Mouse (Mus musculus) olfactory bulb, adult 2 months (tissue): ENCODE data around the gene Zfp148.

Experiments used
- CTCF ChIP-seq: fragments of 200-500 bp; IDR thresholded peaks from 2 replicates; pipeline ENCODE4 v1.5.1; 2012; ENCODE audit warnings: low read depth, mild to moderate bottlenecking, low read length, moderate library complexity; ENCODE audit not compliant: insufficient read depth
- POLR2A ChIP-seq: fragments of 200-500 bp; IDR thresholded peaks from 2 replicates; pipeline ENCODE4 v1.6.1; 2012; ENCODE audit warnings: mild to moderate bottlenecking, low read depth, low read length, moderate library complexity; ENCODE audit not compliant: insufficient read depth

- TF ChIP-seq POLR2A, result no peak
- TF ChIP-seq CTCF, result no peak
Measured at GRCm38 (mm10) chr16:33404055-33404454, 23.4 kb downstream of the Zfp148 start.
